Mouse (Mus musculus) megakaryocyte, embryonic 14.5 days (primary cell): ENCODE measurements around the gene Zfp524.

Source experiments
- FLI1 ChIP-seq: IDR thresholded peaks from 2 replicates; pipeline ENCODE4 v1.6.1; 2012; ENCODE audit warnings: low read length, inconsistent platforms, mixed read lengths
- GATA1 ChIP-seq: IDR thresholded peaks from 3 replicates; pipeline ENCODE4 v1.6.1; 2012; ENCODE audit warnings: mixed read lengths, low read length, inconsistent platforms, borderline replicate concordance

DNA sequence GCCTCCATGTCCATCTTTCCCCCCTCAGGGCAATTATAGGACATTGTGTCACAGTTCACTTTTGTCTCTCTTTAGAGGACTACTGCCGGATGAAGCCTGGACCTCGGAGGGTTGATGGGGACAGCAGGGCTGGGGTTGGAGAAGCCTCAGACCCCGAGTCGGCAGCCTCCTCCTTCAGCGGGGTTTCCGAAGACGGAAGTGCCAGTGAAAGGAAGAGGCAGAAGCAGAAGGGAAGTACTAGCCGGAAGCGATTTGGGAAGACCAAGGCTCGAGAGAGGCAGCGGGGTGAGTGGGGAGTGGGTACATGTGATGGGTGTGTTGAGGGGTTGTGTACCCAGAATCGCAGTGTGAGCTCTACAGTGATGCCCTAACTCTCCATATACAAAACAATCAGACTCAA is 45.2 kb downstream of the Zfp524 start:
- TF ChIP-seq GATA1, result no peak
- TF ChIP-seq FLI1, result no peak
